Mouse (Mus musculus) T-helper 17 cell (primary cell): ENCODE measurements around the gene Ctnnb1.

Experiments
- in situ Hi-C, 2 experiments: fragments of 300-600 bp; cut with MboI, MseI; formaldehyde crosslinking; loops; 1 replicate in 1 of 2; 2 replicates in 1 of 2; pipeline ENCODE4 v1.15.1; 2025; ENCODE audit warnings: high pct_unique_total_duplicates in 2 of 2

The Ctnnb1 gene

GRCm38 (mm10) chr9:120961466-120961865 lies 32.5 kb downstream of the Ctnnb1 start:
- in situ Hi-C loops = no loop called here

GRCm38 (mm10) chr9:120961969-120962700 lies 33.1 kb downstream of the Ctnnb1 start:
- in situ Hi-C loops = no loop called here

GRCm38 (mm10) chr9:120963104-120963503 lies 34.1 kb downstream of the Ctnnb1 start:
- in situ Hi-C loops = no loop called here

- in situ Hi-C loops = no loop called here
These were observed 34.7 kb downstream of the Ctnnb1 start for GRCm38 (mm10) chr9:120963720-120964119.

- in situ Hi-C loops = no loop called here
These were observed 35.2 kb downstream of the Ctnnb1 start for GRCm38 (mm10) chr9:120964224-120964623.

GRCm38 (mm10) chr9:120965007-120965406 lies 36.0 kb downstream of the Ctnnb1 start:
- in situ Hi-C loops = no loop called here

GRCm38 (mm10) chr9:120973026-120973515 lies 44.1 kb downstream of the Ctnnb1 start:
- in situ Hi-C loops = no loop called here

GRCm38 (mm10) chr9:120974209-120974608 lies 45.2 kb downstream of the Ctnnb1 start:
- in situ Hi-C loops = no loop called here

- in situ Hi-C loops = no loop called here
These were observed 47.1 kb downstream of the Ctnnb1 start for GRCm38 (mm10) chr9:120976158-120976557.

GRCm38 (mm10) chr9:120976856-120977255 lies 47.8 kb downstream of the Ctnnb1 start:
- in situ Hi-C loops = no loop called here

- in situ Hi-C loops = no loop called here
These were observed 52.8 kb downstream of the Ctnnb1 start for GRCm38 (mm10) chr9:120981777-120982176.

- in situ Hi-C loops = no loop called here
These were observed 54.8 kb downstream of the Ctnnb1 start for GRCm38 (mm10) chr9:120983849-120984248.

- in situ Hi-C loops = no loop called here
These were observed 55.5 kb downstream of the Ctnnb1 start for GRCm38 (mm10) chr9:120984509-120984908.

GRCm38 (mm10) chr9:120985009-120985408 lies 56.0 kb downstream of the Ctnnb1 start:
- in situ Hi-C loops = no loop called here

- in situ Hi-C loops = no loop called here
These were observed 56.5 kb downstream of the Ctnnb1 start for GRCm38 (mm10) chr9:120985524-120985923.

GRCm38 (mm10) chr9:120986255-120986654 lies 57.2 kb downstream of the Ctnnb1 start:
- in situ Hi-C loops = no loop called here

- in situ Hi-C loops = no loop called here
These were observed 58.0 kb downstream of the Ctnnb1 start for GRCm38 (mm10) chr9:120986994-120987393.

GRCm38 (mm10) chr9:120988088-120988487 lies 59.1 kb downstream of the Ctnnb1 start:
- in situ Hi-C loops = no loop called here

GRCm38 (mm10) chr9:120989806-120990700 lies 61.0 kb downstream of the Ctnnb1 start:
- in situ Hi-C loops = no loop called here

GRCm38 (mm10) chr9:120991801-120992200 lies 62.8 kb downstream of the Ctnnb1 start:
- in situ Hi-C loops = no loop called here

GRCm38 (mm10) chr9:120993004-120993403 lies 64.0 kb downstream of the Ctnnb1 start:
- in situ Hi-C loops = no loop called here
